Mouse (Mus musculus): ENCODE measurements around the gene B3galt4.

DNA sequence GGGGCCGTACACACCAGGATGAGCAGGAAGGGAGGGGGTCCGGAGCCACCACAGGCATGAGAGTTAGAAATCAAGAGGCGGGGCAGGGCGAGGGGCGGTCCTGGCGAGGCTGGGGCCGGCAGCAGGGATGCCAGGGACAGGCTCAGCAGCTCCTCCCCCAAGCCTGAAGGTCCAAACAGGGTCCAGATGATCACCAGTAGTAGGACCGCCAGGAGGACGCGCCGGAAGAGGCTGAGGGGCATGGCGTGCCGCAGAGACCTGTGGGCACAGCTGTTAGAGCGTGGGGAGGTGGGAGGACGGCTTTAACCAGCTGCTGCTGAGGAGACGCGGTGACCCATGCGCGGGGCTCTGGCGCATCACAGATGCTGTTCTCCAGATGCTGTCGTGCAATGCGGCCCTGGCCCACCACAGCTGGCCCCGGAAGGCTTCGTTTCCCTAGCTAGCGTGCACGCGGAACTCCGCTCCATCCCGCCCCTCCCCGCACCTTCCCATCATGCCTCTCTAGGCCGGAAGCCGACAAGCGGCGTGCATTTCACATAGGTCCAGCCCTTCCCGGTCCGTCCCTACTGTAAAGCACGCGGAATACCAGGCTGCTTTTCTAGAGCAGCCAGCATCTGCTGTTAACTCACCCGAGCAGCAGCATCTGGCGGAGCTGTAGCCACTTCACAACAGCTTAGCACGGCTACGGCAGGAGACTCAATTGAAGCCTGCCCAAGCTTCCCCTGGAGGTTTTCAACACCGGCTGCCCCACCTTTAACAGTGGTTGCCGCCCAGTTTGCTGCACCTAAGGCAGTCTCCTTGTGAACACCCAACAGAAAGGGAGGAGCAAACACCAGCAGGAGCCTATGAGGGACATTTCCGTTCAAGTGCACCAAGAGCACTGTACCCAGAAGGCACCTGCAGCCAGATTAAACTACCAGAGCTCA lies at the start of gene B3galt4:
- 0 out of 2 replicates have a peak, but pooled peaks have one; percentile 2 for TF ChIP-seq CTCF (IDR thresholded peaks at IDR 0.05; ENCODE audit: low read depth)
- TF ChIP-seq EP300 (IDR thresholded peaks at IDR 0.05; ENCODE audit: low read depth) = no peak

Measured in heart, postnatal 0 days (tissue).